Mouse (Mus musculus): ENCODE data around the gene Tmeff1. TPM values are rescaled to one million over a fixed set of nuclear protein-coding genes. Genes with fewer than 3 reads are reported as not detected.

Tmeff1 gene
- polyA plus RNA-seq, 1 experiment from 2014 or later = 0.36 TPM

GRCm38 (mm10) chr4:48639503-48639902, 54.5 kb downstream of the Tmeff1 start:
- Histone ChIP-seq H3K36me3 (replicated peaks; ENCODE audit: insufficient read depth, low read length) (no peaks in the 10 kb centered on the region), H3K4me2 (ENCODE audit: low read depth, low read length) (no peak overlapping the region), H3K27me3 (ENCODE audit: insufficient read depth, low read length) (no peaks in the 10 kb centered on the region), H3K4me3 (ENCODE audit: low read depth, low read length) (no peak overlapping the region), H3K9me3 (ENCODE audit: low read length) (no peaks in the 10 kb centered on the region), H3K9ac (replicated peaks) (no peak overlapping the region), H3K4me1 (ENCODE audit: insufficient read depth) (no peaks in the 10 kb centered on the region), H3K27ac (ENCODE audit: low read depth) (no peak overlapping the region)
- DNase-seq (no peak), ATAC-seq (no peak)
- 90% methylated on average over 17 of the region's 17 CpGs for WGBS (ENCODE audit: insufficient replicate concordance)
- TF ChIP-seq EP300 (IDR thresholded peaks at IDR 0.05; ENCODE audit: low read depth) (no peak), CTCF (IDR thresholded peaks at IDR 0.05; ENCODE audit: low read depth) (no peak)

GRCm38 (mm10) chr4:48643801-48644200, 58.8 kb downstream of the Tmeff1 start:
- Histone ChIP-seq H3K9me3 (ENCODE audit: low read length) (no peaks in the 10 kb centered on the region), H3K27ac (ENCODE audit: low read depth) (no peak overlapping the region), H3K4me2 (ENCODE audit: low read depth, low read length) (no peak overlapping the region), H3K27me3 (ENCODE audit: insufficient read depth, low read length) (no peaks in the 10 kb centered on the region), H3K9ac (replicated peaks) (no peak overlapping the region), H3K36me3 (replicated peaks; ENCODE audit: insufficient read depth, low read length) (no peaks in the 10 kb centered on the region), H3K4me3 (ENCODE audit: low read depth, low read length) (no peak overlapping the region), H3K4me1 (ENCODE audit: insufficient read depth) (no peaks in the 10 kb centered on the region)
- TF ChIP-seq EP300 (IDR thresholded peaks at IDR 0.05; ENCODE audit: low read depth) (no peak), CTCF (IDR thresholded peaks at IDR 0.05; ENCODE audit: low read depth) (no peak)
- DNase-seq (no peak), ATAC-seq (no peak)
- 89% methylated on average over 6 of the region's 6 CpGs for WGBS (ENCODE audit: insufficient replicate concordance)

GRCm38 (mm10) chr4:48646143-48646542, 61.2 kb downstream of the Tmeff1 start:
- H3K27ac ChIP-seq (ENCODE audit: low read depth) = no peak overlapping the region
- no peaks in the 10 kb centered on the region for H3K4me1 ChIP-seq (ENCODE audit: insufficient read depth)
- ATAC-seq (no peak), DNase-seq (no peak)
- H3K9me3 ChIP-seq (ENCODE audit: low read length) = no peaks in the 10 kb centered on the region
- no peak overlapping the region for H3K4me3 ChIP-seq (ENCODE audit: low read depth, low read length)
- TF ChIP-seq EP300 (IDR thresholded peaks at IDR 0.05; ENCODE audit: low read depth) (no peak), CTCF (IDR thresholded peaks at IDR 0.05; ENCODE audit: low read depth) (no peak)
- no peak overlapping the region for H3K4me2 ChIP-seq (ENCODE audit: low read depth, low read length)
- H3K9ac ChIP-seq (replicated peaks) = no peak overlapping the region
- H3K27me3 ChIP-seq (ENCODE audit: insufficient read depth, low read length) = no peaks in the 10 kb centered on the region
- 88% methylated on average over 5 of the region's 5 CpGs for WGBS (ENCODE audit: insufficient replicate concordance)
- no peaks in the 10 kb centered on the region for H3K36me3 ChIP-seq (replicated peaks; ENCODE audit: insufficient read depth, low read length)

- 80% methylated on average over 10 of the region's 10 CpGs for WGBS (ENCODE audit: insufficient replicate concordance)
- no peak for TF ChIP-seq CTCF (IDR thresholded peaks at IDR 0.05; ENCODE audit: low read depth)
- TF ChIP-seq EP300 (IDR thresholded peaks at IDR 0.05; ENCODE audit: low read depth) = no peak
- ATAC-seq (no peak), DNase-seq (no peak)
- no peak overlapping the region for H3K27ac ChIP-seq (ENCODE audit: low read depth)
- H3K4me1 ChIP-seq (ENCODE audit: insufficient read depth) = no peaks in the 10 kb centered on the region
- no peak overlapping the region for H3K4me2 ChIP-seq (ENCODE audit: low read depth, low read length)
- no peaks in the 10 kb centered on the region for H3K36me3 ChIP-seq (replicated peaks; ENCODE audit: insufficient read depth, low read length)
- H3K9me3 ChIP-seq (ENCODE audit: low read length) = no peaks in the 10 kb centered on the region
- no peak overlapping the region for H3K4me3 ChIP-seq (ENCODE audit: low read depth, low read length)
- no peaks in the 10 kb centered on the region for H3K27me3 ChIP-seq (ENCODE audit: insufficient read depth, low read length)
- no peak overlapping the region for H3K9ac ChIP-seq (replicated peaks)
Observed at GRCm38 (mm10) chr4:48650617-48651360, 65.8 kb downstream of the Tmeff1 start.

- ATAC-seq (no peak), DNase-seq (no peak)
- H3K36me3 ChIP-seq (replicated peaks; ENCODE audit: insufficient read depth, low read length) = no peaks in the 10 kb centered on the region
- H3K4me2 ChIP-seq (ENCODE audit: low read depth, low read length) = no peak overlapping the region
- H3K27ac ChIP-seq (ENCODE audit: low read depth) = no peak overlapping the region
- H3K9me3 ChIP-seq (ENCODE audit: low read length) = no peaks in the 10 kb centered on the region
- no peak for TF ChIP-seq CTCF (IDR thresholded peaks at IDR 0.05; ENCODE audit: low read depth)
- no peak for TF ChIP-seq EP300 (IDR thresholded peaks at IDR 0.05; ENCODE audit: low read depth)
- no peaks in the 10 kb centered on the region for H3K4me1 ChIP-seq (ENCODE audit: insufficient read depth)
- no peaks in the 10 kb centered on the region for H3K27me3 ChIP-seq (ENCODE audit: insufficient read depth, low read length)
- no peak overlapping the region for H3K9ac ChIP-seq (replicated peaks)
- no peak overlapping the region for H3K4me3 ChIP-seq (ENCODE audit: low read depth, low read length)
- WGBS (ENCODE audit: insufficient replicate concordance) = 81% methylated on average over 4 of the region's 4 CpGs
Observed at GRCm38 (mm10) chr4:48654118-48654517, 69.1 kb downstream of the Tmeff1 start.

- no peak for ATAC-seq
- WGBS (ENCODE audit: insufficient replicate concordance) = 77% methylated on average over 8 of the region's 8 CpGs
Observed at GRCm38 (mm10) chr4:48656530-48656929, 71.6 kb downstream of the Tmeff1 start.

More at GRCm38 (mm10) chr4:48656530-48656929, 71.6 kb downstream of the Tmeff1 start:
- TF ChIP-seq EP300 (IDR thresholded peaks at IDR 0.05; ENCODE audit: low read depth) = no peak
- TF ChIP-seq CTCF (IDR thresholded peaks at IDR 0.05; ENCODE audit: low read depth) = no peak
- H3K4me1 ChIP-seq (ENCODE audit: insufficient read depth) = no peaks in the 10 kb centered on the region
- no peak for DNase-seq
- no peaks in the 10 kb centered on the region for H3K36me3 ChIP-seq (replicated peaks; ENCODE audit: insufficient read depth, low read length)
- H3K27me3 ChIP-seq (ENCODE audit: insufficient read depth, low read length) = no peaks in the 10 kb centered on the region
- no peak overlapping the region for H3K27ac ChIP-seq (ENCODE audit: low read depth)
- H3K4me2 ChIP-seq (ENCODE audit: low read depth, low read length) = no peak overlapping the region
- H3K4me3 ChIP-seq (ENCODE audit: low read depth, low read length) = no peak overlapping the region
- no peak overlapping the region for H3K9ac ChIP-seq (replicated peaks)
- H3K9me3 ChIP-seq (ENCODE audit: low read length) = no peaks in the 10 kb centered on the region
